Mouse (Mus musculus) limb, embryonic 14.5 days (tissue): ENCODE measurements around the gene Wrb. TPM values are rescaled to one million over a fixed set of nuclear protein-coding genes. Genes with fewer than 3 reads are reported as not detected.

Experiments
- ATAC-seq: fragments of 200-750 bp; cut with Nextera tagmentation; 2 replicates; pipeline ENCODE4 v1.8.0; 2017; ENCODE audit warnings: low read depth, moderate number of reproducible peaks, moderate TSS enrichment; ENCODE audit not compliant: low FRiP score
- DNase-seq: peaks from one replicate; pipeline ENCODE4 v3.0.0-alpha.2; 2015; ENCODE audit warnings: low spot score
- H3K27ac ChIP-seq: fragments of 300-500 bp; sonication (generic); replicated peaks from 2 replicates; pipeline ENCODE4 v1.5.1; 2014; ENCODE audit warnings: low read depth, mild to moderate bottlenecking, low read length, moderate library complexity, mixed read lengths
- H3K27me3 ChIP-seq: fragments of 300-500 bp; sonication (generic); 2 replicates; pipeline ENCODE4 v1.6.1; 2014; ENCODE audit warnings: low read length, mixed read lengths; ENCODE audit not compliant: control insufficient read depth, insufficient read depth
- H3K36me3 ChIP-seq: fragments of 300-500 bp; sonication (generic); 2 replicates; pipeline ENCODE4 v1.6.1; 2014; ENCODE audit warnings: mild to moderate bottlenecking, low read length, moderate library complexity, mixed read lengths; ENCODE audit not compliant: control insufficient read depth, insufficient read depth
- H3K4me1 ChIP-seq: fragments of 300-500 bp; sonication (generic); 2 replicates; pipeline ENCODE4 v1.6.1; 2014; ENCODE audit warnings: antibody characterized with exemption, low read length, mixed read lengths; ENCODE audit not compliant: control insufficient read depth, insufficient read depth
- H3K4me2 ChIP-seq: fragments of 300-500 bp; sonication (generic); replicated peaks from 2 replicates; pipeline ENCODE4 v1.6.1; 2014; ENCODE audit warnings: low read depth, mild to moderate bottlenecking, low read length, moderate library complexity; ENCODE audit not compliant: severe bottlenecking
- H3K4me3 ChIP-seq: fragments of 300-500 bp; sonication (generic); replicated peaks from 2 replicates; pipeline ENCODE4 v1.5.1; 2014; ENCODE audit warnings: low read length
- H3K9ac ChIP-seq: fragments of 300-500 bp; sonication (generic); 2 replicates; pipeline ENCODE4 v1.6.1; 2014; ENCODE audit warnings: mild to moderate bottlenecking, low read depth, low read length, moderate library complexity; ENCODE audit not compliant: severe bottlenecking
- H3K9me3 ChIP-seq: fragments of 300-500 bp; sonication (generic); 2 replicates; pipeline ENCODE4 v1.6.1; 2016; ENCODE audit warnings: low read length; ENCODE audit not compliant: control insufficient read depth
- POLR2A ChIP-seq: fragments of 200-500 bp; IDR thresholded peaks from 2 replicates; pipeline ENCODE4 v1.8.0; 2012; ENCODE audit warnings: inconsistent platforms, mild to moderate bottlenecking, moderate library complexity, borderline replicate concordance; ENCODE audit not compliant: insufficient read depth, insufficient read length; ENCODE audit errors: extremely low read depth
- WGBS: fragments of 180-500 bp; shearing (Covaris S2); extraction: QIAGEN DNeasy Blood & Tissue Kit; methylation state at CpG from one replicate; pipeline ENCODE4 v1.1.7; 2014; 5-methylcytosine and 5-hydroxymethylcytosine counted together
- polyA plus RNA-seq, 2 experiments: library from polyadenylated mRNA; depleted of rRNA in 1 of 2; stranded (reverse) in 1 of 2; unstranded in 1 of 2; fragments of >200 nt; fragmentation: Nextera tagmentation in 1 of 2; extraction: Ambion mirVana in 1 of 2; gene quantifications; 2 replicates each; pipeline versions ENCODE4 v1.2.1 to v1.2.3; 2012 to 2014

Wrb gene
- polyA plus RNA-seq, 2 experiments: 53.9 to 54.7 TPM

DNA sequence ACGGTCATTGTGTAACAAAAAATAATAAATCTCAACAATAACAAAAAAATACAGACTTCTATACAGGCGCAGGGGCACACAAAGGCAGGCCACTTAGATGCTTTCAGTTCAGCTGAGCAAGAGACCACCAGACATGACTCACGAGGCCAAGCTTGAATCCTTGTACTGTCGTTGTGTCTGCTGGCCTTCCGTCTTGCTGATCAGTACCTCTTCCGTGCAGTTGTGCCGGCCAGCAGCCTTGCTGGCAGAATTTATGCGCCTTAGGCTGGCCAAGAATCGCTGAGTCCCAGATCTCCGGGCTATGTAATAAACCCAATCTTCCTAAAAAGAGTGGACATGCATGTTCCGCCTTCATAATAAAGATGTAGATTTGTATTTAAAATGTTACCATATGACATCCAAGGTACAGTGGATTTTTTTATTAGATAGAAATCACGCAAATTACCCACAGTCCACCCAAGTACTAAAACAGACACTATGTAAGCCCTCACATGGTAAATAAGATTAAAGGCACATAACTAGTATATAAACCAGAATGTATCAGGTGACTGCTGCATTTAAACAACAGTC is 13.4 kb downstream of the Wrb start:
- WGBS: 43% methylated on average over 12 of the region's 12 CpGs
- TF ChIP-seq POLR2A: no peak
- Histone ChIP-seq H3K36me3 (peaks cover 3% of the 10 kb centered on the region; the same call in 1 of the 2 replicates), H3K4me1 (peaks cover 7% of the 10 kb centered on the region), H3K27me3 (no peaks in the 10 kb centered on the region), H3K4me3 (peak overlapping the region; percentile 58), H3K4me2 (peak overlapping the region; percentile 97), H3K9ac (peak overlapping the region; percentile 93), H3K27ac (peak overlapping the region; percentile 89), H3K9me3 (no peaks in the 10 kb centered on the region)
- ATAC-seq (no peak; the same call in 1 of the 2 replicates), DNase-seq (no peak)

DNA sequence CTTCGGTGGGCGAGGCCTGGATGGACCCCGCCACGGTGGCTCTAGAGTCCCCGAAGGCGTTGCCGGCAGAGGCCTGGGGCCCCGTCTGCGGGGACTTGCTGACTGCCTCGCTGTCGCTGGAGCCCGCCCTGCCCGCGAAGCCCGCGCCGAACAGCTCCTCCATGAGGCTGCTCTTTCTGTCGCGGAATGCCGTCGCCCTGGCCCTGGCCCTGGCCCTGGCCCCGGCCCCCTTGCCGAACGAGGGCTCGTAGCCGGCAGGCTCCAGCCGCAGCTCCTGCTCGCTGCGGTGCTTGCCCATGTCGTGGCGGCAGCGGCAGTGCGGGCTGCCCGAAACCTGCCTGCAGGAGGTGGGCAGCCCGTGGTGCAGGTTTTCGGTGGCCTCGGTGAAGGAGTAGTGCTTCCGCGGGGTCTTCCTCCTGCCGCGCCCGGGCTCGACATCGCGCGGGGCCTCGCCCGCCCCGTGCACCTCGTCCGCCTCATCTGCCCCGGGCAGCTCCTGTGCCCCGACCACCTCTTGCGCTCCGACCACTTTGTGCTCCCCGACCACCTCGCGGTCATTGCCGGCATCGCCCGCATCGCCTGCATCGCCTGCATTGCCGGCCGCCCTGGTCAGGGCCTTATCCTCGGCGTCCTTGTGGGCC is 14.0 kb downstream of the Wrb start:
- H3K27me3 ChIP-seq: no peaks in the 10 kb centered on the region
- peak overlapping the region; percentile 97 for H3K4me2 ChIP-seq
- 3% methylated on average over 50 of the region's 67 CpGs for WGBS
- peaks cover 7% of the 10 kb centered on the region for H3K4me1 ChIP-seq
- H3K9me3 ChIP-seq: no peaks in the 10 kb centered on the region
- peak; percentile 62; the same call in 1 of the 2 replicates for TF ChIP-seq POLR2A
- DNase-seq (peak; percentile 50), ATAC-seq (peak; percentile 81)
- H3K36me3 ChIP-seq: peaks cover 3% of the 10 kb centered on the region; the same call in 1 of the 2 replicates
- H3K9ac ChIP-seq: peak overlapping the region; percentile 93
- H3K4me3 ChIP-seq: peak overlapping the region; percentile 58
- H3K27ac ChIP-seq: peak overlapping the region; percentile 89

DNA sequence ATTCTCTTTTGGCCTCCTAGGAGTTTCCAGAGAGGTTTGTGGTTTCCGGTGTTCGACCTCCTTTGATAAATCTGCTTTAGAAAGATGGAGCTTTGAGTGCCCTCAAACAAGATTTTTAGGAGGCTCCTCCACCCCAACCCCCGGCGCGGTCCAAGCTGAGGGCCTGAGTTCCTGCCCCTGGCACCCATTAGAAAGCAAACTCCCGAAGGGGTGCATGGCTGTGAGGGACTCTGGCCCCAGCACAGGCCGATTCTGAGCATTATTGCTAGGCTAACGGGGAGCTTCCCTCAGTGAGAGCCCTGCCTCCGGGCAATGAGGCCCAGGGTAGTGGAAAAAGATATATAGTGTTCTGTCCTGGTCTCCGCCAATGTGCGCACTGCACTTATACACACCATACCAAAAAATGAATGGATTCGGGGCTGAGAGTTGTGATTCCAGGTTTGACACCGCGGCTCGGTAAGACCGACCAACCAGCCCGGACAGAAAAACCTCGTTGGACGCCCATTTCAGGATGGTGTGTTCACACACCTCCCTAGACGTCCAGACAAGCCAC is 14.7 kb downstream of the Wrb start:
- peak overlapping the region; percentile 89 for H3K27ac ChIP-seq

DNA sequence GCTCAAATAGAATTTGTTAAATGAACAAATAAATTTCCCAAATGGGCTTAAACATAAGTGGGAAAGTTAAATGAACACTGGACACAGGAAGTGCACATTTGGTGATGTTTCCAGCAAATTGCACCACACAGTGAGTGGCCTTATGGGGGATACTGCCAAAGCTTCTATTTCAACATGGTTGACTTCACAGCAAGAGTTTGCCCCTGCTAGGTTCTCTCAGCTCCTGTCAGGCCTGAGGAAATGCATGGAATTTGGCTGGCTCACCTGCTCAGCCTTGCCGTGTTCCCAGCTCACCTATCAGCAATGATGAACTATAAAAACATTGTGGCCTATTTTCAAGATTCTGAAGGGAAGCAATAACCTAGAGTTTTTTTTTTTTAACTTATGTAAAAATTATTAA is 15.7 kb downstream of the Wrb start:
- 71% methylated on average over 1 of the region's 1 CpGs for WGBS
- DNase-seq: no peak
- H3K4me3 ChIP-seq: no peak overlapping the region
- no peak overlapping the region for H3K27ac ChIP-seq
- peaks cover 7% of the 10 kb centered on the region for H3K4me1 ChIP-seq
- peaks cover under 1% of the 10 kb centered on the region; the same call in 1 of the 2 replicates for H3K36me3 ChIP-seq
- H3K9me3 ChIP-seq: no peaks in the 10 kb centered on the region
- no peak overlapping the region for H3K9ac ChIP-seq
- no peak for ATAC-seq
- H3K27me3 ChIP-seq: no peaks in the 10 kb centered on the region
- TF ChIP-seq POLR2A: no peak
- H3K4me2 ChIP-seq: no peak overlapping the region

More for the DNA sequence above, 14.7 kb downstream of the Wrb start:
- Histone ChIP-seq H3K9me3 (no peaks in the 10 kb centered on the region), H3K4me2 (peak overlapping the region; percentile 97), H3K27me3 (no peaks in the 10 kb centered on the region), H3K9ac (peak overlapping the region; percentile 93), H3K4me3 (peak overlapping the region; percentile 58), H3K36me3 (peaks cover 3% of the 10 kb centered on the region; the same call in 1 of the 2 replicates), H3K4me1 (peaks cover 7% of the 10 kb centered on the region)
- no peak for ATAC-seq
- WGBS: 73% methylated on average over 20 of the region's 20 CpGs
- no peak for TF ChIP-seq POLR2A
- DNase-seq: no peak

DNA sequence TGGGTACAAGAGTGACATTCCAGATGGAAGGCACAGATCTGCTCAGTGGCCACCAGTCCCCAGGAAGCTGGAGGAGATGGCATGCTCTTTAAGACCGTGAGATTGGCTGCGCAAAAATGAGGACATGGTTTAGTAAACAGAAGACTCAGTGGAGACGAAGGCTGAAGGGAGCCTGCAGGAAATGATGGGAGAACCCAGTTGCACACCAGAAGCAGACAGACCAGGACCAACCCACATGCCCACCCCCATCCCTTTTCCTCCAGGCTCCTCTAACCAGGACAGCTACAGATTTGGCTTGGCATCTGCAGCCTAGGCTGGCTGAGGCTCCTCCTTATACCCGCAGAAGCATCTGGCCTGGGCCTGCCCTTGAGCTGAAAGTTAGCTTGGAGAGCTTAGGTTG is 16.1 kb downstream of the Wrb start:
- peaks cover 7% of the 10 kb centered on the region for H3K4me1 ChIP-seq
- ATAC-seq: no peak
- WGBS: 85% methylated on average over 4 of the region's 4 CpGs

More for the DNA sequence above, 16.1 kb downstream of the Wrb start:
- Histone ChIP-seq H3K27ac (no peak overlapping the region), H3K4me3 (no peak overlapping the region), H3K27me3 (no peaks in the 10 kb centered on the region), H3K9me3 (no peaks in the 10 kb centered on the region), H3K4me2 (no peak overlapping the region), H3K9ac (no peak overlapping the region), H3K36me3 (no peaks in the 10 kb centered on the region)
- TF ChIP-seq POLR2A: no peak
- DNase-seq: no peak
